Mouse (Mus musculus) adrenal gland, postnatal 10 days (tissue): ENCODE data around the gene Sdccag8. TPM values are rescaled to one million over a fixed set of nuclear protein-coding genes. Genes with fewer than 3 reads are reported as not detected.

ENCODE experiments used
- DNase-seq: peaks from one replicate; pipeline ENCODE4 v3.0.0; 2021; ENCODE audit warnings: mixed read lengths
- total RNA-seq, 2 experiments: library from RNA; stranded (reverse); gene quantifications; 2 replicates each; pipeline ENCODE4 v1.2.3; 2021

Sdccag8 gene
- total RNA-seq, 2 experiments from 2014 or later = 6.6 to 10.7 TPM

GRCm38 (mm10) chr1:177012774-177013173, 198.3 kb downstream of the Sdccag8 start:
- DNase-seq = no peak

DNA sequence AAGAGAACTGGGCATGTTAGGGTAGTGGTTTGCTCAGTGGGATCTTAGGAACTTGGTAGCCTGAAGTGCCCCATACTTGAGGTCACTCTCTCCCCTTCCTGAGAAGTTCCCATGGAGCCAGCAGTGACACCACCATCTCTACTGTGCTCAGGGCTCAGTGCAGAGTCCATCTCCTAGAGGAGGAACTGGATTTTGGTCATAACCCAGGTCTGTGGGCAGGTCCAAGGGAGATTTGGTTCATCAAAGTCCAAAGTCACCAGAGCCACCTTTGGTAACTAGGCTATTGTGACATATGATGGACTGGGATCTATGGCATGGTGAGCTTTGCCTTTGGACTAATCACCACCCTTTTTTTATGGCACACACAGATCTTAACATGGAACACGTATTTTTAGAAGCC, 198.9 kb downstream of the Sdccag8 start:
- DNase-seq = no peak

- DNase-seq = peak; percentile 44
Observed at GRCm38 (mm10) chr1:177013776-177014175, 199.3 kb downstream of the Sdccag8 start.

DNA sequence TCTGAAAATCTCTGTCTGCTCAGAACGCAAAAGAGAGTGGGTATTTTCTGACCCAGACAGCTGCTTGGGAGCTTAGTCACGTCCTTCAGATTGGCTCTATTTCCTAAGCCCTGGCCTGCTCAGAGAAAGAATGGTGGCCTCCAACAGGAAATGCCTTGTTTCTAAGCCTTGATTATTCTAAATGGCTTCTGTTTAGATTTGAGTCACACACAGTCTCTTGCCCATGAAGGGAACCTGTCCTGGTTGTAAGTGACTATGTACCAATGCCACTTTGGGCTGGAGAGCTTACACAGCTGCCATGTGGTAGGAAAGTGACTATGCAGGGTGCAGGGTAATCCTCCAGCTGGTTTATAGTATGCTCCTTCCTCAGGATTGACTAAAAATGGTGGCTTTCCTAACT, 199.9 kb downstream of the Sdccag8 start:
- no peak for DNase-seq

DNA sequence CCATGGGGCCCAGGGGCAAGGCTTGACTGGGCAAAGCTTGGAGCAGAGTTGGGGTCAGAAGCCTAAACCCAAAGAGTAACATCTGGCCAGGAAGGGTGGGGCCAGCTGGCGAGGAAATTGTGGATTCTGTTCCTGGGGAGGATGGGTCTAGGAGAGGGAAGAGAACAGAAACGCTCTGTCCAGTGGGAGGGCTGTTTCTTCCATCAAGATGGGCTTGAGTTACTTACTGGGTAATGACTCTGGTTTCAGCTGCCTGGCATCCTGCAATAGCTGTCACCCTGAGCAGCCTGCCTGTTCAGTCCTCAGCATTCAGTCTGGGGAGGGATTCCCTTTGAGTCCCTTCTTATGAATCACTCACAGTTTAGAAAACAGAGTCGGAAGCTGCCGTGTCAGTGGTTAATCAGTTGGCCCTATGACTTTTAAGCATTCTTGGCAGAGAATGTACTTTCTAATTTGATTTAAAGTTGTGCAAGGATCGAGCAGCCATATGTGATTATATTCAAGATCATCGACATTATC, 200.5 kb downstream of the Sdccag8 start:
- DNase-seq = no peak

DNA sequence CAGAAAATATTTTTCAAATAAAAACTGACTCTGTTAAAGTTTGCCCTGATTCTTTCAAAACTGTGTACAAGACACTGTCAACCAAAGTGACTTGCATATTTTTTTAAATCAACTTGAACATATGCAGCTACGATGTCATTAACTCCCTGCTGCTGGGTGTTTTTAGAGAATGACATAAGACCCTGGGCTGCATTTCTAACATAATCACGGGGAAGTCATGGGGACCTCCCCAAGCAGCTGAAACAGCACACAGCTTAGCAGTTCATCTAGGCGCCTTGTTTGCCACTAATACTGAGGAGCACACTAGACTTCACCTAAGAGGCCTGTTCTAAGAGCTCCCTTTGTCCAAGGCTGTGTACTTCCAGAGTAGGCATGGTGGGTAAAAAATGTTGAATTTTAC, 201.5 kb downstream of the Sdccag8 start:
- DNase-seq = no peak

GRCm38 (mm10) chr1:177016729-177017128, 202.3 kb downstream of the Sdccag8 start:
- no peak for DNase-seq

DNA sequence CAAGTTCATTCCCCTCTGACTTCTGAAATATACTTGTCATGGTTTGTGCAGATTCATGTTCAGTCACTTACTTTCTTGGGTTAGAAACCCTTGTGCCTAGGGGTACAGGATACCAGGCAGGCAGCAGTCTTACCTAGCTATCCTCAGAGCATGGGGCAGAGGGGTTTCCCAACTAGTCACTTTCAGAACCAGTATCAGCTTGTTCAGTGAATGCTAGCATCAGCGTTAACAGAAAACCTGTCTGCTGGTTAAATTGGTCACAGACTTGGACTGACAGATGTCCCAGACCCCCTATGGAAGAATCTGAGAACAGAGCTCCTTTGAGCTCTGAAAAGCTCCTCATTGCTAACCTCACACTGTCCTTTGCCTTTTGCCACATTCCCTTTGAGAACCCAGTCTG, 204.3 kb downstream of the Sdccag8 start:
- no peak for DNase-seq

- no peak for DNase-seq
Observed at GRCm38 (mm10) chr1:177019668-177020067, 205.2 kb downstream of the Sdccag8 start.

- no peak for DNase-seq
Observed at GRCm38 (mm10) chr1:177022751-177023150, 208.3 kb downstream of the Sdccag8 start.

GRCm38 (mm10) chr1:177027706-177028105, 213.2 kb downstream of the Sdccag8 start:
- no peak for DNase-seq

DNA sequence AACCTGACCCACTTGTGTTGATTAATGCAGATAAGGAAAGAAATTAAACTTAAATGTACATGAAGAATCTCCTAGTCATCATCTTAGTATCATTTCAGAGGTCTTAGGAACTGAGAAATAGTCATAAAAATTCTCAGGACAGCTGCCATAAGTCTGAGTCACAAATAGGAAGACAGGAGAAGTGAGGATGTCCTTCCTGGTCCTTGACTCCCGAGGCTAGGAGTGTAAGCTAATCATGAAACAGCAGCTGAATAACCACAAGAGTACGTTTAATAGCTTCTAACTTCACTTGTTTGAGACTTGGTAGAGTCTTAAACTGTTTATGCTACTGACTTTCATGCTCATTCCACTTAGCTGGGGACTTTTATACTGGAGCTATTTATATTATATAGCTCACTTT, 214.6 kb downstream of the Sdccag8 start:
- no peak for DNase-seq

DNA sequence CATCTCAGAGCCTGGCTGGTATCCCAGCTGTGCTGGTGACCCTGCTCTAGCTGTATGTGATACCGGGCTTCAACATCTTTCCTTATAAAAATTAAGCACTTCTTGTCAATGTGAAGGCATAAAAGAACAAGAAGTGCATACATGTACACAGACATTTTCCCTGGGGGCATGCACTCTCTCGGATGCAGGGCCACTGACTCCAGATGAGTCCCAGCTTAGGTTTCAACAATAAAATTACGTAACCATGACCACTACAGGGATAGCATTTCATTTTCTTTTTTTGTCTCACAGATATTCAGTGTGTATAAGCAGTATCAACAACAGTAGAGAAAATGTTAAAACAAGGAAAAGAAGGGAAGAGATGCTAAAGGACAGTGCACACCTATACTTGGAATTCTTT, 216.2 kb downstream of the Sdccag8 start:
- DNase-seq = no peak

DNA sequence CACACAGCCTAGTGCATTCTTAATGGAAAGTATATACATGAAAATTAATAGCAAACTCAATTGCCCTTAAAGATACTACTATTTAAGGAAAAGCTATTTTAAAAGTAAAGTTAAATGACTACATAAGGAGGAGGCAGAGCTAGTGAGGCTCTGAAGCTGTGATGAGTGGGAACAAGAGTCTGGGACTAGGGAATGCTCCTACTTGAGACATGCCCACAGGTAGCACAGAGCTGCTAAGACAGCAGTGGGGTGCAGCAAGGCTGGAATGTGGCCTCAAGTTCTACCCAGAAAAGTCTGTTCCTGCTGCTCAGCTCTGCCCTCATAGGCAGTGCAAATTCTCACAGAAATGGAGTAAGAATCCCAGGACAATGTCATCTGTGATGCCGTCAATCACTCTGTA, 216.7 kb downstream of the Sdccag8 start:
- DNase-seq = no peak

- DNase-seq = no peak
Observed at GRCm38 (mm10) chr1:177032233-177032632, 217.8 kb downstream of the Sdccag8 start.

- DNase-seq = no peak
Observed at GRCm38 (mm10) chr1:177035460-177035859, 221.0 kb downstream of the Sdccag8 start.

DNA sequence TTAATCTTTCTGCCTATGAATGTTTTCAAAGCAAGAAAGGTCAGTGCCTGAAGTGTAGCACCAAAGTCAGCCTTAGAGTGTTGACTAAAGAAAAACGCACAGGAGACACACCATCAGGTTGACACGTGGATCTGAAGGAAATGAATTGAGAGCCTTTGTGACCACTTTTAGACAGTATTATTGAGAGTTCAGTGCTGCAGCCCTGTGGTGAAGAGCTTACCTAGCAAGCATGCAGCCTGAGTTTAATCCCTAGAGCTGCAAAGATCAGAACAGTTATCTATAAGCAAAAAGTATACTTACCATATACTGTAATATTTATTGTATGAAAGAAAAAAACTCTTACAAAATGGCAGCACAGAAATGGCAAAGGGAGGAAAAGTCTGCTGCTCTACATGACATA, 223.9 kb downstream of the Sdccag8 start:
- no peak for DNase-seq

DNA sequence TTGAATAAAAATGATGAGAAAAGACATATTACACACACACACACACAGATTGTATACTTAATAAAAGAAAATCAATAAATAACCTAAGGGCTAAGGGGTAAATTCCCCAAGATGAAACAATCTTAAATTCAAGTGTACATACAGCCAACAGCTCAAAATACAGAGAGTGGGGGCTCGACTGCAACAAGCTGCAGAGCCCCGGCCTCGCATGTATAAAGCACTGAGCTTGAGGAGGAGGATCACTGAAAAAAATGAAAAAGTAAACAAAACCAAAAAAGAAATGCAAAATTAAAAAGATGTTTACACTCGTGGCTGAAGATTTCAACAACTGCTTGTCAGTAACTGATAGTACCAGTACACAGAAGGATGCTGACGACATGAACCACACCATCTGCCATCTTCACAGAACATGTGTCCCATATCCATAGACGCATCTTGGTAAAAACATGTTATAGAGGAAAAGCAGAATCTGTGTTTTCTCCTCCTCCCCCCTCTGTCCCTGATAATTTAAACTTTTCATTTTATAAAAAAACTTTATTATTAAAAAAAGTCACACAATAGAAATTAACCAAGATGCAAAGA, 224.7 kb downstream of the Sdccag8 start:
- DNase-seq = no peak

DNA sequence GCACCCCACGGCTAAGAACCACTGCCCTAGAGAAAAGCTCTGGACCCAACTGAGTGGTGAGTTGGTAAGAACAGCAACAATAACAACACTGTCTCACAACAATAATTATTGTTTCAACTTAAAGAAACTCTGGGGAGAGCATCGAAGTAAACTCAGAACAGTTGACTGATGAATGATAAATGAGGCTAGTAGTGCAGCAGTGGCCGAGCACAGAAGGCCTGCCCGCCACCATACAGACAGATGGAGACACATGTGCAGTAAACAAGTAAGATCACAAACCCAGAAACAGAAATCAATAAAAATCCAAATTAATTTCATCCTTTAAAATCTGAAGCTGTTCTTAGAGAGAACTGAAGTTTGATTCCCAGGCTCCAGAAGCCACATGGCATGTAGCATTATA, 225.6 kb downstream of the Sdccag8 start:
- no peak for DNase-seq

GRCm38 (mm10) chr1:177045885-177046284, 231.4 kb downstream of the Sdccag8 start:
- peak; percentile 67 for DNase-seq

GRCm38 (mm10) chr1:177046963-177047362, 232.5 kb downstream of the Sdccag8 start:
- no peak for DNase-seq

GRCm38 (mm10) chr1:177048773-177049172, 234.3 kb downstream of the Sdccag8 start:
- no peak for DNase-seq

GRCm38 (mm10) chr1:177051366-177051963, 237.0 kb downstream of the Sdccag8 start:
- no peak for DNase-seq

DNA sequence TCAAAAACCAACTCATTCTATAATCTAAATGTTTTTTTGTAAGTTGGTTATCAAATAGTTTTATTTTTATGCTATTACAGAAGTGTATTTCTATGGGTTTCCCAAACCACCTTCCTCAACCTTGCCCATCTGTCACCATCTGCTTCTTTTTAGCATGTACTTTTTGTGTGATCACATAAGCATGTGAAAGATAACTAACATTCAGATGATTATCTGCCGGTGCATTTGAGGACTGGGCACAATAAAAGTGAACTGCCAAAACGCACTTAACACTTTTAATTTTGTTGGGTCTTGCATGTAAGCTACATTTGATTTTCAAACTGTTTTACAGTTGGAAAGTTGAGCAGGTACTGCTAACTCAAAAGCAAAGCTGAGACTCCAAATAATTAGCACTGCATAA, 240.4 kb downstream of the Sdccag8 start:
- DNase-seq = no peak
